Mouse (Mus musculus): ENCODE results near the gene Med27.
A peak's percentile ranks its signal among the peaks of the same experiment; 100 is the strongest.

The Med27 gene

DNA sequence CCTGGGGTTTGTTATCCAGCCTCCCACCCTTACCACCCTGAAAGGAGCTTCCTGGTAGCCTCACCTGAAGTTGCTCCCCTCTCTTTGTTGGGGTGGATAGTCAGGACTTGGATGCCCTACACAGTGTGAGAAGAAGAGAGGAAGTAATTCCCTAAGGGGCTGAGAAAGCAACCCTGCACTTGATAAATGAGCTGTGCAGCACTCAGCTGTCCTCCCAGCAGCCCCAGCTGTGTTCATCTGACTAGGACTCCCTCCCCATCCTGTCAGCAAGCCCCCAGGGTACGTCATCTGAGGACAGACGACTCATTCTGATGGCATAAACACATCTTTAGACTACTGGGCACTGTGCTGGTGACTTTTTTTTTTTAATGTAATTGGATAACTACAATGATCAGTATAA lies 127.3 kb downstream of the Med27 start:
- no peak for DNase-seq

DNA sequence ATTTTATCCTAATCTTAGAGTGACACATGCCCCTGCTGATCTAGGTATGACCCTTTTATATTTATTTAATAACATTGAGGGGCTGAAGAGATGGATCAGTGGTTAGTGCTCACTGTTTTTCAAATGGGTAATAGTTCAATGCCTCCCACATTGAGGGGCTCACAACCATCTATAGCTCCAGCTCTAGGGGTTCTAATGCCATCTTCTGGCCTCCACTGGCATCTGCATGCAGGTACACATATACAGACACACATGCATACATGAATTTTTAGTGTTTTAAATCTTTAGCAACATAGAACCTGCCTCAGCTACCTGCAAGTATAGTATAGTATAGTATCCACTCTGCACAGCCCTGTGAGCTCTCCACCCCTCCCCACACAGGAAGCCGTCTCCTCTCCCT lies 130.1 kb downstream of the Med27 start:
- DNase-seq, result no peak

GRCm38 (mm10) chr2:29481856-29482255 lies 135.2 kb downstream of the Med27 start:
- no peak for DNase-seq

DNA sequence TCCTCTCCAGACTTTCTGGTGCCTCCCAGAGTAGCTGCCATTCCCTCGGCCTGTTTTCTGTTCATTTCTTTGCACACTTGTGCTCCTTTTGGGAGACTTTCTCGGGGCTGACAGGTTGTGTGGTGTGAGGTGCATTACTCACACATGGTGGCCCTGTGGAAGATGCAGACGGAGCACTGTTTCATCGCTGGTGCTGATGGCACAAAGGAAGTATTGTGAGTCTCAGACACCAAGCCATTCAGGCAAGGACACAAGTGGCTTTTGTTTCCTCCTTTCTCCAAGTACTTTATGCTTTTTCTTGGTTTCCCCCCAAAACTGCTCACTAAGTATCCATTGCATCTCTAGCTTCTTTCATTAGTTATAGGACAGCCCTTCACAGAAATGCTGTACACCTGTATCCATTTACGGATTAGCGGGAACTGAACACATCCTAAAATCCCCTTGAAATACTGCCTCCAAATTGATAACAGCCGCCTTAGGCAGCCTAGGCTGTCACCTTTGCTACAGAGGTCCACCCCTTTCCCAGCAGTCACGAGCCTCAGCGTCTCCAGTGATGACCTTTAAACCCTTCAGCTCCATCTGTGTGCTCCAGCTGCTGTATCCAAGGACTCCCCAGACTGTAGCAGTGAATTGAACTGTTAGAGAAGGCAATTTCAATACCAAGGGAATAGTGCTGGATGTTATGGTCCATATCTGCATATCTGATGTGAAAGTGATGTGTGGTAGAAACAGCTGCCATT lies 136.5 kb downstream of the Med27 start:
- DNase-seq, result no peak

DNA sequence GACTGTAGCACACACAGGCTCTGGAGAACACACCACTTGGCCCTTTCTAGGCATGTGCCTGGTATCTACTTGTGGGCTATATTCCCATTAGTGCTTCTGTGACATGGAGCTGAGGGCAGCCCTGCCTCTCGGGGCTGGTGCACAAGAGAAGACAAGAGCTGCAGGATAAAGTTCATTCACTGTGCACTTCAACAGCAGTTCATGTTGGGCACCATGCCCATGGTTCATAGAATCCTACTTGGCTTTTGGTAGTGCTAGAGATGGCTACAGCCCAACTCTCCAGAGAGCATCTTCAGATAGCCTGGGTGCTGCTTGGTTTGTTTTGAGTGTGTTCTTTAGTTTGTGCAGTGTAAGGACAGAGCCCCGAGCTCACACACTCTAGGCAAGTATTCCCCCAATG lies 138.9 kb downstream of the Med27 start:
- peak; percentile 38 to 51 for DNase-seq

DNA sequence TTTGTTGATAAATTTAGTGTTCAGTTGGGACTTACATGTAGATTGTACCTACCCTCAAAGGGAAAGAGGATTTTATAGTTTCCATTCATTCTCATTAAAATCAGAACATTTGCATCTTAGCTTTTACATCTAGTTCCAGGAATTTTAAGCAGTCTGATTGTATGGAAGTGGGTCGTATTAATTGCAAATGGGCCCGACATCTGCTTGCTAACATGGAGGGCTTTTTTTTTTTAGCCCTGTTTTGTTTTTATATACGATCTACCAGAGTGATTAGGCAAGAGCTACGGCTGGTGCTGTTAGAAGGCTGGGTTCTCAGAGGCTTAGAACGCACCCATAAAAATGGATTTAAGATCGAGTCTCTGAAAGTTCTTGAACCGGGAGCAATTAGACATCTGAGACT lies 139.9 kb downstream of the Med27 start:
- no peak for DNase-seq

DNA sequence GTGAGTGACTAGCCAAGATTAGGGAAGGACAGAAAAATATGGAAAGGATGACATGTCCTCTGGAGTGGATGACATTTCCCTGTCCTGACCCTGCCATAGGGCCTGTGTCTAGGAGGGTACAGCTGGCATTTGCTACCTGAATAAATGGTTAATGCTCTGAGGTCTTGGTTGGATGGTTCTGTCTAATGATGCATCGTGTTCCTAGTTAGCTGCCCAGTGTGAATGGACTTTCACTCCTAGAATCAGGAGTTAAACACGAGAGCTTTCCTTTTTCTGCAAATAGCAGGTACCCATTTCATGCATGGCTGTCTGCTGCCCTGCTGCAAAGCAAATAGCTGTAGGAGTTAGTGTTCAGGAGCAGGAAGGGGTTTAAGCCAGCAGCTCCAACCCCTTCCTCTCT lies 141.0 kb downstream of the Med27 start:
- no peak for DNase-seq

DNA sequence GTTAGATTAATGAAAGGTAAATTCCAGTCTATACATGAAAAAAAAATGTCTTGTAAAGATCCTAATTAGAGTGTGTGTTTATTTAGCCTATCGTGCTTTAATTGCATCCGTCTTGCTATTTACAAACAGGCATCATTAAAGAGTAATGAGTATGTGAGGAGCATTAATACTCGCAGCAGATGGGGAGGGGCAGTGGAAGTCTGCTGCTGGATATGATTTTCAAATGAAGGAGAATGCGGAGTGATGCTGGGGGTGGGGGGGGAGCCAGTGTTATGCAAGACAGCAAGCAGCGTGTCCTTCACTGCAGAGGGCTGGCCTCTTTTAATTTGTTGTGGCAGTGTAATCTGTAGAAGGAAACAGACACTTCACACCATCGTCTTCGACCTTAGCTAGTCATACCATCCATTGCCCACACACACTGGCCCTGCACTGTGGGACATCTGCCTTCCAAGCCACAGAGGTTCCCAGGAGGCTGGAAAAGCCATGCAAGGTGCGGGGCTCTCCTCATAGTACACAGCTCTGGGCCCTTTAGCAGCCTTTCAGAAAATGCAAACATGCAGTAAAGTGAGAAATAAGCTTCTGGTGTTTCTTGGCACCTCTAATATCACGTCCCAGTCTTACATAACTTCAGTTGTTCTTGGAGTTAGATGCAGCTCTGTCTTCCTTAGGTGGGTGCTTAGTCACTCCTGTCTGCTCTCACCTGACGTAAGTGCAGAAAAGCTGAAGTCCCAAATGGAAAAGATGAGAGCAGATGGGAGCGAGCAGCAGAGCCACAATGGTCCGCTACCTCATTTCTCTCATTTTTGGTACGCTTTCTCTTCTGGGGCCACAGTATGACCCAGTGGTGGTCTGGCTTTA lies 142.0 kb downstream of the Med27 start:
- no peak for DNase-seq

- no peak for DNase-seq
These were observed 145.0 kb downstream of the Med27 start for GRCm38 (mm10) chr2:29491656-29492055.

- DNase-seq, result peak; percentile 85
These were observed 146.9 kb downstream of the Med27 start for GRCm38 (mm10) chr2:29493396-29494031.

GRCm38 (mm10) chr2:29495271-29495670 lies 148.7 kb downstream of the Med27 start:
- peak; percentile 65 to 74 for DNase-seq

DNA sequence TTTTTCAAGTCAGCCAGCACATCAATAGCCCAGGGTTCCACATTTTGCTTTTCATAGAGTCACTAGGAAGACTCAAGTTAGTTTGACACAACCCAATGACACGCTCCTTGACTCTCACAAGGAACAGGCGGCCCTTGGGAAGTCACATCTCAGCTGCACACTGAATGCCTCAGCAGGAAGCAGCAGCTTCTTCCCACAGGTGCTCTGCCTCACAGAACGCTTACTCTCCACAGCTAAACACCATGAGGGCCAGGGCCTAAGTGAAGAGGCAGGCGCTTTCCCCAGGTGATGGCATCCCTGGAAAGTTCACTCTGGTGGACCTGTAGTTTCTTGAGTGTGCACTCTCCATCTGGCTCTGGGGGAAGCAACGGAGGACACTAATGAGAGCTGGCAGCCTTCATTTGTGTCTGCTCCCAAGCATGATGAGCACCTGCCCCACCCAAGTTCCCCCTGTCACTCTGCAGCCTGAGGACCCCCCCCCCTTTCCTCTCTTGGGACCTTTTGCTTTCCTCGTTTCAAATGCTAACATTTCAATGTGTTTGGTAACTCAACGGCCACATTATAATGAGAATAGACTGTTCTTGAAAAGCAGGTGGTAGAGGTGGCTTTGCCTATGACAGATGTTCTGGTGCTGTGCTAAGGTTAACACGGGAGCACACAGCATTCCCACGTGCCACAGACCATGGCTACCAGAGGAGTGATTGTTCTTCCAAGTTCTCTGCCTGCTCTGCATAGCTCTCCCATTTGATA lies 154.2 kb downstream of the Med27 start:
- DNase-seq, result no peak

GRCm38 (mm10) chr2:29501381-29501780 lies 154.8 kb downstream of the Med27 start:
- no peak for DNase-seq

GRCm38 (mm10) chr2:29504848-29505247 lies 158.2 kb downstream of the Med27 start:
- no peak for DNase-seq

DNA sequence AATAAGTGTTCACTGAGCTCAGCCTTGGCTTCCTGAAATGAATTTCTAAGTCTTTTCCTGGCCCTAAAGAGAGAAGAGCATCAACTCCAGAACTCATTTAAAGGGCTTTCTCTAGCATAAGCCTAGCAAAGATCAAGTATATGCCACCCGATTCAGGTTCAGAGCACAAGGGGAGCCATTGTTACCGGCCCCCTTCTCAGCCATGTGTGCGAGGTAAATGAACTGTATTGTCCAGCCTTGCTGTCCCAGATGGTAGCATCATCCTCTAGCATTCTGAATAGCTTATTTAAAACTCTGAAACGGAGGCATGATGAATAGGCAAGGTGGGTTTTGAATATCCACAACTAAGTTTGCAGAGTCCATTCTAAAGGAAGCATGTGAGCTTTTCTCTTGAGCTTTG lies 159.8 kb downstream of the Med27 start:
- DNase-seq, result no peak

GRCm38 (mm10) chr2:29513131-29513530 lies 166.5 kb downstream of the Med27 start:
- DNase-seq, result no peak

- DNase-seq, result peak; percentile 60 to 67
These were observed 168.2 kb downstream of the Med27 start for GRCm38 (mm10) chr2:29514836-29515235.

DNA sequence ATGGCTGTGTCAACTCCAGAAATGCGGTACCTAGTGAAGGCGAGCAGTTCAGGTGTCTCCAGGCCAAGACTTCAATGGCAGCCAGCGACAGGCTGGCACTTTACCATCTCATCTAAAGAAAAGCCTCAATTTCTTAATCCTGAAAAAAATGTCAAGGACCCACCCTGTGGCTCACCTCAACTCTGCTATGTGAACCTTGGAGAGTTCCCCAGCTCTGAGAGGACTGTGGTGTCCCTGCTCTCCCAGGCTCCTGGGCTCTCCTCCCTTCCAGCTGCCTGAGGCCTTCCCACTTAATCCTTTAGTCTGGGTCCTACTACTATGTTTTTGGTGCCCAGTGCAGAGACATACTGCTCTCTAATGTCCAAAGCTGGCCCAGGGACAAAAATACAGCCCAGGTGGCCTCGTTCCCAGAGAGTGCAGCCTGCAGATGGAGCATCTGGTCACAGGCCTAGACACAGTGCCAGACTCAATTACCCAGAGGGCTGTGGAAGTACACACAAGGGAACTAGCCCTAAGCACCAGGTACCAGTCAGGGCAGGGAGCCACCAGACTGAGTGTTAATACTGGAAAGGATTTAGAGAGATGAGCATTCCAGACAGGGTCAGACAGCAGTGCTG lies 169.3 kb downstream of the Med27 start:
- peak; percentile 87 to 90 for DNase-seq

- peak in 1 of 2 experiments; percentile 30 for DNase-seq
These were observed 170.1 kb downstream of the Med27 start for GRCm38 (mm10) chr2:29516621-29517170.

- DNase-seq, result peak; percentile 73 to 87
These were observed 172.8 kb downstream of the Med27 start for GRCm38 (mm10) chr2:29519402-29519801.

DNA sequence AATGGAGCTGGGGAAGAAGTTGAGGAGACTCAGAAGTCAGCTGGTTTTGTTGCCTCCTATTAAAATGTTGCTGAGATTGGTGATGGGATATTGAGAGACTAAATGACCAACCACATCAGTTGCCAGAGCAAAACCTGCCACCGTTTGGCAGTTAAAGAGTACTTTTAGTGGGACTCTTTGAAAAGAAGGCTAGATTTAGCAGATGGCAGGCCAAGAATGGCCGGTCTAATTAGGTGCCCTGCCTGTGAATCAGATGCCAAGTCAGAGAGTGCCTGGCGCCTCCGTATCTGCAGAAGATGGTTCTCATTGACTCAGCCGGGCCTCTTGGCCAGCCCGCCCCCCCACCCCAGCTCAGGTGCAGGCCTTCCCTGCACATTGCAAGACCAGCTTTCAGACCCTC lies 173.6 kb downstream of the Med27 start:
- DNase-seq, result peak; percentile 73 to 74

DNA sequence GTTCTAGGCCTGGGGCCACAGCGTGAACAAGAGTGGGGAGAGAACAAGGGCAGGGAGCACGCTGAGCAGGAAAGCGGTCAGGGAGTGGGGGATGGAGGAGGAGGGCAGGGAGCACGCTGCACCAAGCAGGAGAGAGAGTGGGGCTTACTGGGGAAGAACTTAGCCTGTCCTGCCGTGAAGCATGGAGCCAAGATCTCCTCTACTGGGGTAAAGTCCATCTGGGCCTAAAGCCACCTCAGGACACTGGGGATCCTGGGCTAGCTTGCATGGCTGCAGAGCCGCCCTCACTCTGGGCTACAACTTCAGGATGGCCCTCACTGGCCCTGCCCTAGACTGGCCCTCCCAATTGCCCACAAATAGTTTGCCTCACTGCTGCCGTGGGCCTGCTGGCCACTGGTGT lies 174.9 kb downstream of the Med27 start:
- DNase-seq, result no peak
